Mouse (Mus musculus): Measurements from ENCODE around the gene Lrit3.

- TF ChIP-seq CTCF (IDR thresholded peaks at IDR 0.05; ENCODE audit: low read depth, low read length) (no peak), POLR2A (IDR thresholded peaks at IDR 0.05; ENCODE audit: borderline replicate concordance, low read depth, low read length) (no peak)
These were observed 20.3 kb upstream of the Lrit3 start for GRCm38 (mm10) chr3:129824146-129824545.

Measured in bone marrow macrophage, adult 2 months (primary cell).